Mouse (Mus musculus) testis, adult 2 months (tissue): Measurements from ENCODE around the gene Fam92b.

Experiments
- CTCF ChIP-seq: fragments of 200-500 bp; IDR thresholded peaks from 2 replicates; pipeline ENCODE4 v1.5.1; 2012; ENCODE audit warnings: low read depth, mild to moderate bottlenecking, inconsistent platforms, low read length, moderate library complexity; ENCODE audit not compliant: control insufficient read depth, insufficient read depth, insufficient replicate concordance
- POLR2A ChIP-seq: fragments of 200-500 bp; IDR thresholded peaks from 2 replicates; pipeline ENCODE4 v1.6.1; 2012; ENCODE audit warnings: low read depth, mild to moderate bottlenecking, inconsistent platforms, low read length, moderate library complexity; ENCODE audit not compliant: control insufficient read depth

DNA sequence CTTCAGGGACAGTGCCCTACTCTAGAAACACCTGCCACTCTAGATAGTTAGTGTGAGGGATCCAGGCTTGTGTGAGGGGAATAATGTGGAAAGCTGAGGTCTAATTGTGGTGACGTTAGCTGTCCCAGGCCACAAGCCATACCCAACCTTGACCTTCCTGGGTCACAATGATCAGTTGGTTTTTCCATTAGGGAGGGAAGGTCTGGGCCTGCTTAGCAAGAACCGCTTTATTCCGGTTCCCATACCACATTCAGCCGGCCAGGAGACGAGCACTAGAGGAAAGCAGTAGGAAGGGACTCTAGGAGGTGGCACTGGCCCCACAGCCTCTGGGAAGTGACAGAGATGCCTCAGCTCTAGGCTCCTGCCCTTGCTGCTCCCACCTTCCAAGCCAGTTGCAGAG, 13.2 kb downstream of the Fam92b start:
- TF ChIP-seq CTCF (no peak), POLR2A (no peak)
